Mouse (Mus musculus) thymus, adult 18-20 months (tissue): Measurements from ENCODE around the gene Mnat1.

ENCODE experiments used
- DNase-seq, 2 experiments: peaks; one replicate each; pipeline ENCODE4 v3.0.0; 2022; ENCODE audit warnings: mixed read lengths in 2 of 2

Mnat1 gene

GRCm38 (mm10) chr12:73241960-73242359 lies 118.4 kb downstream of the Mnat1 start:
- DNase-seq = no peak

GRCm38 (mm10) chr12:73245687-73246086 lies 122.2 kb downstream of the Mnat1 start:
- no peak for DNase-seq

GRCm38 (mm10) chr12:73255006-73255405 lies 131.5 kb downstream of the Mnat1 start:
- DNase-seq = no peak

GRCm38 (mm10) chr12:73259269-73259668 lies 135.8 kb downstream of the Mnat1 start:
- DNase-seq = no peak

- DNase-seq = no peak
These were observed 136.8 kb downstream of the Mnat1 start for GRCm38 (mm10) chr12:73260339-73260738.

- no peak for DNase-seq
These were observed 142.0 kb downstream of the Mnat1 start for GRCm38 (mm10) chr12:73265381-73265978.

- no peak for DNase-seq
These were observed 143.1 kb downstream of the Mnat1 start for GRCm38 (mm10) chr12:73266597-73266996.

GRCm38 (mm10) chr12:73268497-73268896 lies 145.0 kb downstream of the Mnat1 start:
- DNase-seq = no peak

GRCm38 (mm10) chr12:73269531-73269930 lies 146.0 kb downstream of the Mnat1 start:
- DNase-seq = no peak

- no peak for DNase-seq
These were observed 146.4 kb downstream of the Mnat1 start for GRCm38 (mm10) chr12:73269933-73270332.

GRCm38 (mm10) chr12:73274921-73275320 lies 151.4 kb downstream of the Mnat1 start:
- DNase-seq = no peak

GRCm38 (mm10) chr12:73286287-73287092 lies 163.0 kb downstream of the Mnat1 start, which contains the start of the genes Trmt5 and Slc38a6:
Gene Trmt5 (minus strand): TSS chr12:73286710.
Gene Slc38a6 (plus strand): TSS chr12:73286779.
- DNase-seq = peak; percentile 81 to 87

- DNase-seq = no peak
These were observed 164.1 kb downstream of the Mnat1 start for GRCm38 (mm10) chr12:73287609-73288008.

GRCm38 (mm10) chr12:73288626-73289025 lies 165.1 kb downstream of the Mnat1 start:
- DNase-seq = no peak

- no peak for DNase-seq
These were observed 171.4 kb downstream of the Mnat1 start for GRCm38 (mm10) chr12:73294884-73295283.

- DNase-seq = no peak
These were observed 172.1 kb downstream of the Mnat1 start for GRCm38 (mm10) chr12:73295505-73296140.

- no peak for DNase-seq
These were observed 175.1 kb downstream of the Mnat1 start for GRCm38 (mm10) chr12:73298621-73299020.

- DNase-seq = no peak
These were observed 177.0 kb downstream of the Mnat1 start for GRCm38 (mm10) chr12:73300531-73300930.

- DNase-seq = no peak
These were observed 181.1 kb downstream of the Mnat1 start for GRCm38 (mm10) chr12:73304636-73305035.

GRCm38 (mm10) chr12:73307750-73308149 lies 184.2 kb downstream of the Mnat1 start:
- no peak for DNase-seq

GRCm38 (mm10) chr12:73308711-73309110 lies 185.2 kb downstream of the Mnat1 start:
- DNase-seq = no peak

- no peak for DNase-seq
These were observed 194.5 kb downstream of the Mnat1 start for GRCm38 (mm10) chr12:73317706-73318686.
